Mouse (Mus musculus) 416B (cell line): ENCODE measurements around the gene F12.

Experiments
- DNase-seq: peaks from one replicate; pipeline ENCODE4 v3.0.0; 2011; ENCODE audit warnings: low read depth

F12 gene

GRCm38 (mm10) chr13:55371007-55371681 is 55.4 kb downstream of the F12 start:
- DNase-seq, result no peak

DNA sequence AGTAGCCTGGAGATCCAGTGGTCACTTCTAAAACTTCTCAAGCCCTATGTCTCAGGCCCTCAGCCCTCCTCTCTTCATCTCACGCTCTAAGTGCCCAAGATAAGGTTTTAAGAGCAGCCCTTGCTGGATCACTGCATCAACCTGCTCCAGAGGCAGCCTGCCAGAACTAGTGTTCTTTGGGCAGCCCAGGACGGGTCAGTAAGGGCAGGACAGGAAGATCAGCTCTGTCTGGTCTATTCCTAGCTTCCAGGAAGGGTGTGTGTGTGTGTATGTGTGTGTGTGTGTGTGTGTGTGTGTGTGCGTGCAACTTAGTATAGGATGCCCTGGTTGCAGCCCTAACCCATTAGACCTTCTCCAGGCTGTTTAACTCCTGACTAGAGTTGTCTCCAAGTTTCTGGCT is 56.4 kb downstream of the F12 start:
- no peak for DNase-seq

GRCm38 (mm10) chr13:55369531-55370114 is 57.0 kb downstream of the F12 start, which contains the start of gene Rgs14:
TSS of gene Rgs14 (plus strand) at chr13:55369732.
- DNase-seq, result peak; percentile 95

DNA sequence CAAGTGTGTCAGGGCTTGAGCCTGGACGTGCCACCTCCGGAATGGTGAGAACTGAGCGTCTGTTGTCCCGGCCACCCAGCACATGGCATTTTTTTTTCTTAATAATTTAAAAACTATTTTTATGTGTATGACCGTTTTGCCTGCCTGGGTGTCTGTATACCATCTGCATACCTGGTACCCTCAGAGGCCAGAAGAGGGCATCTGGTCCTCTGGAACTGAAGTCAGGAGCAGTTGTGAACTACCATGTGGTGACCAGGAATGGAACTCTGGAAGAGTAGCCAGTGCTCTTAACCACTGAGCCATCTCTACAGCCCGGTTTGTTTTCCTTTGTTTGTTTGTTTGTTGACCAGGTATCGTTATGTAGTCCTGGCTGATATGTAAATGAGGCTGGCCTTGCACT is 58.2 kb downstream of the F12 start:
- peak; percentile 78 for DNase-seq
